Mouse (Mus musculus) forebrain, embryonic 10.5 days (tissue): ENCODE results near the gene Aspscr1. TPM values are rescaled to one million over a fixed set of nuclear protein-coding genes. Genes with fewer than 3 reads are reported as not detected.

ENCODE experiments used
- DNase-seq: peaks from one replicate; pipeline ENCODE4 v3.0.0-alpha.2; 2017; ENCODE audit warnings: low spot score; ENCODE audit errors: extremely low spot score
- H3K27ac ChIP-seq: fragments of 300-500 bp; sonication (generic); 2 replicates; pipeline ENCODE4 v1.5.1; 2016; ENCODE audit warnings: mild to moderate bottlenecking
- H3K27me3 ChIP-seq: fragments of 300-500 bp; sonication (generic); 2 replicates; pipeline ENCODE4 v1.6.1; 2016; ENCODE audit warnings: mild to moderate bottlenecking; ENCODE audit not compliant: poor library complexity, severe bottlenecking
- H3K36me3 ChIP-seq: fragments of 300-500 bp; sonication (generic); replicated peaks from 2 replicates; pipeline ENCODE4 v1.6.1; 2016; ENCODE audit warnings: mild to moderate bottlenecking, moderate library complexity
- H3K4me1 ChIP-seq: fragments of 300-500 bp; sonication (generic); 2 replicates; pipeline ENCODE4 v1.6.1; 2016
- H3K4me3 ChIP-seq: fragments of 300-500 bp; sonication (generic); 2 replicates; pipeline ENCODE4 v1.5.1; 2016; ENCODE audit warnings: mild to moderate bottlenecking, moderate library complexity
- H3K9me3 ChIP-seq: fragments of 300-500 bp; sonication (generic); 2 replicates; pipeline ENCODE4 v1.6.1; 2016; ENCODE audit warnings: mild to moderate bottlenecking, moderate library complexity
- WGBS: fragments of 180-500 bp; shearing (Covaris S2); methylation state at CpG from one replicate; pipeline ENCODE4 v1.1.7; 2016; 5-methylcytosine and 5-hydroxymethylcytosine counted together
- microRNA-seq: library from miRNA; unstranded; fragments of <30 nt; microRNA quantifications from one replicate; pipeline ENCODE4, GENCODE M21; 2017
- polyA plus RNA-seq: library from polyadenylated mRNA; unstranded; fragments of >200 nt; fragmentation: Nextera tagmentation; extraction: Ambion mirVana; gene quantifications from 2 replicates; pipeline ENCODE4 v1.2.1, GENCODE M21; 2016

The Aspscr1 gene
- polyA plus RNA-seq, 1 experiment from 2014 or later: 142 TPM

- no peaks in the 10 kb centered on the region for H3K27me3 ChIP-seq
- H3K27ac ChIP-seq: no peak overlapping the region
- H3K36me3 ChIP-seq: no peaks in the 10 kb centered on the region
- 74% methylated on average over 7 of the region's 7 CpGs for WGBS
- no peaks in the 10 kb centered on the region for H3K9me3 ChIP-seq
- H3K4me1 ChIP-seq: no peaks in the 10 kb centered on the region
- DNase-seq: no peak
- no peak overlapping the region for H3K4me3 ChIP-seq
These were observed 71.4 kb downstream of the Aspscr1 start for GRCm38 (mm10) chr11:120744121-120744701.

- no peak for DNase-seq
- H3K36me3 ChIP-seq: no peaks in the 10 kb centered on the region
- H3K27ac ChIP-seq: no peak overlapping the region
- H3K4me1 ChIP-seq: no peaks in the 10 kb centered on the region
- 84% methylated on average over 4 of the region's 4 CpGs for WGBS
- no peaks in the 10 kb centered on the region for H3K9me3 ChIP-seq
- no peaks in the 10 kb centered on the region for H3K27me3 ChIP-seq
- H3K4me3 ChIP-seq: no peak overlapping the region
These were observed 75.2 kb downstream of the Aspscr1 start for GRCm38 (mm10) chr11:120747974-120748373.

DNA sequence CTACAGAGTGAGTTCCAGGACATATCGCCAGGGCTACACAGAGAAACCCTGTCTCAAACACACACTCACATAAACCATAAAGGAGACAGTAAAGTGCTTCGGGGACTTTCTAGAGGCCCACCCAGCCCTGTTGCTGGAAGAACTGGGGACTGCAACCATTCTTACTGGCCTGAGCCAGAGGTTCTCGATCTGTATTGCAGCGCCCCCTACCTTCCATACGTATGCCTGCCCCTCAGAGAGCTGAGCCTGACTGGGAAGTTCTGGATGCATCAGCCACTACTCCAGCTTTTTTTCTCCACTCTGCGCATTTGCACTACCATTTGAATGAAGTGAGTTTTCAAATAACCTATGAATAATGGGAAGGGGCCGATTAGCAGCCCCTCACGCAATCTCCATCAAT lies 76.7 kb downstream of the Aspscr1 start:
- Histone ChIP-seq H3K4me1 (no peaks in the 10 kb centered on the region), H3K9me3 (no peaks in the 10 kb centered on the region), H3K36me3 (no peaks in the 10 kb centered on the region), H3K4me3 (no peak overlapping the region), H3K27ac (no peak overlapping the region), H3K27me3 (no peaks in the 10 kb centered on the region)
- DNase-seq: no peak
- 65% methylated on average over 8 of the region's 8 CpGs for WGBS

GRCm38 (mm10) chr11:120751606-120752005 lies 78.8 kb downstream of the Aspscr1 start:
- Histone ChIP-seq H3K36me3 (no peaks in the 10 kb centered on the region), H3K4me3 (no peak overlapping the region), H3K4me1 (no peaks in the 10 kb centered on the region), H3K9me3 (peaks cover 6% of the 10 kb centered on the region; the same call in 1 of the 2 replicates), H3K27me3 (no peaks in the 10 kb centered on the region), H3K27ac (no peak overlapping the region)
- 82% methylated on average over 4 of the region's 4 CpGs for WGBS
- DNase-seq: no peak

Small RNA genes lying within 50 kb of the gene (microRNA-seq; reads per million reads assigned to microRNA genes)
- gene Mir6936: 2.7 reads per million

Other genes with a start within 250 kb of the Aspscr1 start
- gene Nploc4, start 235.3 kb upstream of the Aspscr1 start, polyA plus RNA-seq: 45.9 and 46.9 TPM in 2 replicates
- 0.30 and 1.6 TPM in 2 replicates for gene Tspan10, start 230.3 kb upstream of the Aspscr1 start, polyA plus RNA-seq
- gene Pde6g, start 219.5 kb upstream of the Aspscr1 start, polyA plus RNA-seq: 0.25 and 0.41 TPM in 2 replicates
- gene Oxld1, start 214.9 kb upstream of the Aspscr1 start, polyA plus RNA-seq: 8.7 and 11.8 TPM in 2 replicates
- 39.6 and 46.3 TPM in 2 replicates for gene Ccdc137, start 214.9 kb upstream of the Aspscr1 start, polyA plus RNA-seq
- gene Arl16, start 205.4 kb upstream of the Aspscr1 start, polyA plus RNA-seq: 60.7 and 62.1 TPM in 2 replicates
- gene Mrpl12, start 188.4 kb upstream of the Aspscr1 start, polyA plus RNA-seq: 211 and 215 TPM in 2 replicates
- gene Slc25a10, start 181.1 kb upstream of the Aspscr1 start, polyA plus RNA-seq: 69.3 and 71.6 TPM in 2 replicates
- 0.07 and 0.16 TPM in 2 replicates for gene Gcgr, start 142.3 kb upstream of the Aspscr1 start, polyA plus RNA-seq
- gene Mcrip1, start 123.2 kb upstream of the Aspscr1 start, polyA plus RNA-seq: 205 and 212 TPM in 2 replicates
- not detected in 2 replicates for gene Ppp1r27, start 121.8 kb upstream of the Aspscr1 start, polyA plus RNA-seq
- gene P4hb, start 99.7 kb upstream of the Aspscr1 start, polyA plus RNA-seq: 485 and 533 TPM in 2 replicates
- gene Arhgdia, start 91.3 kb upstream of the Aspscr1 start, polyA plus RNA-seq: 744 and 753 TPM in 2 replicates
- gene Alyref, start 74.6 kb upstream of the Aspscr1 start, polyA plus RNA-seq: 618 and 646 TPM in 2 replicates
- 218 and 228 TPM in 2 replicates for gene Anapc11, start 74.6 kb upstream of the Aspscr1 start, polyA plus RNA-seq
- gene Npb, start 64.5 kb upstream of the Aspscr1 start, polyA plus RNA-seq: 0.44 TPM in 1 of 2 replicates, not detected in the other
- gene Pcyt2, start 55.0 kb upstream of the Aspscr1 start, polyA plus RNA-seq: 145 and 148 TPM in 2 replicates
- gene Sirt7, start 47.7 kb upstream of the Aspscr1 start, polyA plus RNA-seq: 30.1 and 32.8 TPM in 2 replicates
- gene Mafg, start 39.4 kb upstream of the Aspscr1 start, polyA plus RNA-seq: 20.2 and 22.7 TPM in 2 replicates
- 37.5 and 40.5 TPM in 2 replicates for gene Pycr1, start 29.2 kb upstream of the Aspscr1 start, polyA plus RNA-seq
- not detected in 2 replicates for gene Myadml2, start 24.8 kb upstream of the Aspscr1 start, polyA plus RNA-seq
- 0.57 and 0.75 TPM in 2 replicates for gene Notum, start 11.8 kb upstream of the Aspscr1 start, polyA plus RNA-seq
- gene Cenpx, start 40.8 kb downstream of the Aspscr1 start, polyA plus RNA-seq: 118 and 133 TPM in 2 replicates
- 51.9 and 59.2 TPM in 2 replicates for gene Lrrc45, start 41.0 kb downstream of the Aspscr1 start, polyA plus RNA-seq
- 23.8 and 28.4 TPM in 2 replicates for gene Rac3, start 48.5 kb downstream of the Aspscr1 start, polyA plus RNA-seq
- 13.3 and 14.8 TPM in 2 replicates for gene Dcxr, start 54.3 kb downstream of the Aspscr1 start, polyA plus RNA-seq
- 1.1 and 1.3 TPM in 2 replicates for gene Cbr2, start 59.1 kb downstream of the Aspscr1 start, polyA plus RNA-seq
- gene Hmga1b, start 89.8 kb downstream of the Aspscr1 start, polyA plus RNA-seq: 12.3 and 14.2 TPM in 2 replicates
- 39.1 and 43.3 TPM in 2 replicates for gene Rfng, start 111.2 kb downstream of the Aspscr1 start, polyA plus RNA-seq
- gene Gps1, start 111.3 kb downstream of the Aspscr1 start, polyA plus RNA-seq: 281 and 283 TPM in 2 replicates
- 110 and 111 TPM in 2 replicates for gene Dus1l, start 123.4 kb downstream of the Aspscr1 start, polyA plus RNA-seq
- 134 and 144 TPM in 2 replicates for gene Fasn, start 151.6 kb downstream of the Aspscr1 start, polyA plus RNA-seq